Mouse (Mus musculus) left cerebral cortex, adult 11 months (tissue): Measurements from ENCODE around the gene Btbd19.

Experiments used
- DNase-seq: peaks from one replicate; pipeline ENCODE4 v3.0.0; 2022; ENCODE audit warnings: low spot score

The Btbd19 gene

DNA sequence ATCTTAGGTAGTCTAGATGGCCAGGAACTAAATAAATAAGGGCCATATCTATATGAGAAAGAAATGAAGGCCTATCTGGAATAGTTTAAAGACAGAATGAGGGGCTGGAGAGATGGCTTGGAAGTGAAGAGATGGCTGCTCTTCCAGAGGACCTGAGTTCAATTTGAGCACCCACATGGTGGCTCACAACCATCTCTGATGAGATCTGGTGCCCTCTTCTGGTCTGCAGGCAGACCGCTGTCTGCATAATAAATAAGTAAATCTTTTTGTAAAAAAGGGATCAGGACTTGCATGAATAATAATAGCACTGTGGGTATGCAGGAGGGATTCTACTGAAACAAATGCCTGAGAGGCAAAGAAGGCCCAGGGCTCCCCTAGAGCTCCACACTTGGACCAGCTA is 12.3 kb downstream of the Btbd19 start:
- no peak for DNase-seq

DNA sequence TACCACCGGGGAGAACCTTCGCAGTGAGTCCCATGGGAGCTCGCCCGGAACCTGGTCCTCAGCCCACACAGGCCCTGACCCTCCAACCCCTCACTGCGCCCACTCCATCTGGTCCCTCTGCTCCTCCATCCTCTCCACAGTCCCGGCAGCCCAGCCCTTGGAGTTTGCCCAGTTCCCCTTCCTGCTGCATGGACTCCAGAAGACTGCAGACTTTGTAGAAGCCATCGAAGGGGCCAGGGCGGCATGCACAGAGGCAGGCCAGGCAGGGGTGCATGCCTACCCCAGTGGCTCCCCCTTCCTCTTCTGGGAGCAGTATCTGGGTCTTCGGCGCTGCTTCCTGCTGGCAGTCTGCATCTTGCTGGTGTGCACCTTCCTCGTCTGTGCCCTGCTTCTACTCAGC is 14.5 kb downstream of the Btbd19 start:
- DNase-seq: no peak

DNA sequence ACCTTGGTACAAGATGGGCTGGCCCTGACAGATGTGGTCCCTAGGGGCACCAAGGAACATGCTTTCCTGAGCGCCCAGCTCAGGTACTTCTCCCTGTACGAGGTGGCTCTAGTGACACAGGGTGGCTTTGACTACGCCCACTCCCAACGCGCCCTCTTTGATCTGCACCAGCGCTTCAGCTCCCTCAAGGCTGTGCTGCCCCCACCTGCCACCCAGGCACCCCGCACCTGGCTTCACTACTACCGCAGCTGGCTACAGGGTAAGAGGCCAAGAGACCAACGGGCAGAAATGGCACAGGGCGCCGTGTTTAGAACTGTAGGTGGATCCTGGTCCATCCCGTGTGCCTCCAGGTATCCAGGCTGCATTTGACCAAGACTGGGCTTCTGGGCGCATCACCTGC is 15.3 kb downstream of the Btbd19 start:
- no peak for DNase-seq

DNA sequence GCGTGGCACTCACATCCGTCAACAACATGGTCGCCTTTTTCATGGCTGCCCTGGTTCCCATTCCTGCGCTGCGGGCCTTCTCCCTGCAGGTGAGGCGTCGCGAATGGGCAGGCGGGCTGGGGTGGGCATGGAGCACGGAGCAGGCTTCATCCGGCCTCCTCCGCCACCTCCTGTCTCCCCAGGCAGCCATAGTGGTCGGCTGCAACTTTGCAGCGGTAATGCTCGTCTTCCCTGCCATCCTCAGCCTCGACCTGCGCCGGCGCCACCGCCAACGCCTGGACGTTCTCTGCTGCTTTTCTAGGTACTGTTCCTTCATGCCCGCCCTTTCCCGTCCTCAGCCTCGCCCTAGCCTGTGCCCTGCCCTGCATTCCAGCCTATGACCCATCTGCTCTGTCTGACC is 16.2 kb downstream of the Btbd19 start:
- no peak for DNase-seq

DNA sequence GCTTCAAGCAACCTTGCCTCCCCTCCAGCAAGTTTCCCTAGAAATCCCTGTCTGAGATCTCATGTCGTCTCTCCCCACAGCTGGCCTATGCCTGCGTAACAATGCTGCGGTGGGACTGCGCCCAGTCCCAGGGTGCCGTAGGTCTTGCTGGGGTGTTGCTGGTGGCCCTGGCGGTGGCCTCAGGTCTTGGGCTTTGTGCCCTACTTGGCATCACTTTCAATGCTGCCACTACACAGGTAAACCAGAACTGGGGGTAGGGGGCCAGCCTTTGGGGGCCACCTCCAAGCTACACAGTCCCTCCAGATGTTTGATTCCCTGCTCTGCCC is 17.0 kb downstream of the Btbd19 start:
- DNase-seq: no peak

DNA sequence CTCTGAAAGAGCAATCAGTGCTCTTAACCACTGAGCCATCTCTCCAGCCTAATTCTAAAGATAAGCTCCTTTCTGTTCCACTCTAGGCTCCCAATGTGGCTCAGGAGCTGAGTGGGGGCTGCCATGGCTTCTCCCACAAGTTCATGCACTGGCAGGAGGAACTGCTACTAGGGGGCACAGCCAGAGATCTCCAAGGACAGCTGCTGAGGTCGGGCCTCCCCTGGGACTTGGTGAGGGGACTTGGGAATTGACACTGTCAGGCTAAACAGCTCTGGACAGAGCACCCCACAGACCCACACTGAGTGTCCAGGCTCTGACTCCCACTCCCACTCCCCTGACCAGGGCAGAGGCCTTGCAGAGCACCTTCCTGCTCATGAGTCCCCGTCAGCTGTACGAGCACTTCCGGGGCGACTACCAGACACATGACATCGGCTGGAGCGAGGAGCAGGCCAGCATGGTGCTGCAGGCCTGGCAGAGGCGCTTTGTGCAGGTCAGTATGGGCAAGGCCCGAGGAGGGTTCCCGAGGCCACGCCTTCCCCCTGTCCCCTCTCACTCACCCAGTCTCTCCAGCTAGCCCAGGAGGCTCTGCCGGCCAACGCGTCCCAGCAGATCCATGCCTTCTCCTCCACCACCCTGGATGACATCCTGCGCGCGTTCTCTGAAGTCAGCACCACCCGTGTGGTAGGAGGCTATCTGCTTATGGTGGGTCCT is 17.6 kb downstream of the Btbd19 start:
- DNase-seq: no peak

DNA sequence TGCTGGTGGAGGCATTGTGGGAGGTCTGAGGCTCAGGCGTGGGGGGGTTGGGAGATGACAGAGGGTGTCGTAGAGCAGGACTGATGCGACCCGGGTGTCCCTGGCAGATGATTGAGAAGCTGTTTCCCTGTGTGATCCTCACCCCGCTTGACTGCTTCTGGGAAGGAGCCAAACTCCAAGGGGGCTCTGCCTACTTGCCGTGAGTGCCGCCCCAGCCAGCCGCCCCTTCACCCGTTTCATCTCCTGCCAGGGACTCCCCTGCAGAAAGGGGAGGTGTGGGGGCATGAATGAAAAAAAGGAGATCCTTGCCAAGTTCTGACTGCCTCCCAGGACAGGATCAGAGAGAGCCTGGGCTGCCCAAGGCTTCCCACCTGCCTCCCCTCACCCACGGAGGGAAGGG is 20.4 kb downstream of the Btbd19 start:
- DNase-seq: no peak

DNA sequence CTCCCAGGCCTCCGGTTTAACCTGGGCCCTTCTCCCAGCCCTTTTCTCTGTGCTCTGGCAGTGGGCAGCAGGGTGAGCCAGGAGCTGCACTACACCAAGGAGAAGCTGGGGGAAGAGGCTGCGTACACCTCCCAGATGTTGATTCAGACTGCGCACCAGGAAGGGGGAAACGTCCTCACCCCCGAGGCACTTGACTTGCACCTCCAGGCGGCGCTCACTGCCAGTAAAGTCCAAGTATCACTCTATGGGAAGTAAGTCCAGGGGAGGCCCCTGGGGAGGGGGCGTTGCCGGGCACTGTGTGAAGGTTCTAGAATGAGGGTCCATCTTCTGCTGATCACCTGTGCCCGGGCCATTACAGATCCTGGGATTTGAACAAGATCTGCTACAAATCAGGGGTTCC is 20.9 kb downstream of the Btbd19 start:
- no peak for DNase-seq

DNA sequence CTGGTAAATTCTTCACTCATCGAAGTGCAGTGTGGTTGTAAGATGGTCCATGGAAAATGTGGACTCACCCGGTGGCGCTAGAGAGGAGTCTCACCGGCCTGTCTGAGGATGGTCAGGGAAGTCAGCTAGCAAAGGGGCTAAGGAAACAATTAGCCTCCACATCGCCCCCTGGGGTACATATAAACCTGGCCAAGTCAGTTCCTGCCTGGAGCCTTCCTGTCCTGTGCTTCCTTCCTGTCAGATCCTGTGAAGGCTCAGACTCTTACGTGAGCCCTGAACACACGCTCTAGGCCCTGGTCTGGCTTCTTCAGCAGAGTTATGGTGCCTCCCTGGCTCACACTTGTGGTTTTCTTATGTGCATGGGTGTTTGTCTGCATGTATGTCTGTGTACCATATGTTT is 24.3 kb downstream of the Btbd19 start:
- no peak for DNase-seq

DNA sequence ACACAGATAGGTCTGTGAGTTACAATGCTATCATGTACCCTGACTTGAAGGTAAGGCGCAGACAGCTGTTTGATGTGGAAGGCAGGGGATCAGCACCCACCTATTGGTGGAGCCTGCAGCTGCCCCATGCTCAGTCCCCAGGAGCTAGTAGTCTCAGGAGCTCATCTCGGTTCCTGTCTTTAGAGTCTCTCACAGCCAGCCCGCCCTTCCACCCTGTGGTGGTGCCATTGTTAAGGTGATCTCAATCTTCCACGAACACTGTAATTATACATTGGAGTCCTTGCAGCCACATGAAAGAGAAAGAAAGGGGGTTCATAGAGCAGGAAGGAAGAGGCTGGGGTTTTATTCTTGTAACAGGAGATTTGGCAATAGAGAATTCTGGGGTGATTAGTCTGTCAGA is 25.5 kb downstream of the Btbd19 start:
- DNase-seq: no peak

DNA sequence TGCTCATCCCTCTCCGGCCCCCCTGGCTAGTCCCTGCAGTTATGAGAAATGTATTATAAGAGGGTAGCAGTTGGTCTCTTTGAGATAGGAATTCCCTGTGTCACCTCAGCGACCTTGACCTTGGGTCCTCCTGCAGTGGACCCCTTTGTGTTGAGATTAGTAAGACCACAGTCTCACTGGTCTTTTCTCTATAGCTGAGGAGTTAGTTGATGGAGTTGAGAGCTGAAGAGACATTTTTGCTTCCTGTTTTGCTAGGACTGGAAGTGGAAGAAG is 26.8 kb downstream of the Btbd19 start:
- no peak for DNase-seq

DNA sequence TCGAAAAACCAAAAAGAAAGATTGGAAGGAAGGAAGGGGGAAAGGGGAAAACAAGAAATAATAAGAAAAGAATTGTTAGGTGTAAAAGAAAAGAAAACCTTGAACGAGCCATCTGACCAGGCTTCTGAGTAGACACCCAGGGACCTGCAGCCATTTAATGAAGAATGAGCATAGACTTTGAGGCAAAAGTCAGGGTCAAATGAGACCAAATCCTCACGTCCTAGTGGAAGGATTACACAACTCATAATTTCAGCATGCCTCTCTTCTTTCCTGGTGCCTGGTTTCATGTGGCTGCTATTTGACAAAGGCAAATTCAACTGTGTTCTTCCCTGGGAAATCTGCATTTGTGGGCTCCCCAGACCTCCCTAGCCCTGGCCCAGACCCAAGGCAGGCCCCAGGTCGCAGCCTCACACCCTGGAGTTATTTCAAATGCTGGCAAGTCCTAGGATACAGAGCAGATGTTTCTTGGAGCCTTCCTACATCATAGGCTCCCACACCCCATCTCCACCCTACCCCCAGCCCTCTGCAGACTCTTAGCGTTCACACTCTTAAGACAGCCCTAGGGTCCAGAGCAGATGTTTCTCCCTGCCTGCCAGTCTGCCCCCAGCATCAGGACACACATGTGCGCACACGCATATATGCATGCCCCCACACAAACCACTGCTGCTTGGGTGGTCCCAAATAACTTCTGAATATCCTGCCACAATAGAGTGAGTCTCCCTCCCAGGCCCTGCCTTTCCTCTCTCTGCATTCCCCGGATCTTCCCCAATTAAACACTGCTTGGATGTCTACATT is 27.4 kb downstream of the Btbd19 start:
- DNase-seq: no peak

DNA sequence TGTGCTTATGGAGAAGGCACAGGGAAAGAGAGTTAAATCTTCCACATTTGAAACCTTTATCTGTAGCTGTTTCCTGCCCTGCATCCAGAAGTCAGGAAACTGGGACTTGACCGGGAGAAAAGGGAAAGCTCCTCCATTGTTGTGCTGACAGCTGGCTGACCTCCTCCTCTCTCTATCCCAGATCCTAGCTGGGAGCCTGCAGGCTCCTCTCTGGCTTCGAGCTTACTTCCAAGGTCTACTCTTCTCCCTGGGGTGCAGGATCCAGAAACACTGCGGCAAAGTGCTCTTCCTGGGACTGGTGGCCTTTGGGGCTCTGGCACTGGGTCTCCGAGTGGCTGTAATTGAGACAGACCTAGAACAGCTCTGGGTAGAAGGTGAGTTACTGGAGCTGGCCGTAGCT is 28.9 kb downstream of the Btbd19 start:
- DNase-seq: no peak

DNA sequence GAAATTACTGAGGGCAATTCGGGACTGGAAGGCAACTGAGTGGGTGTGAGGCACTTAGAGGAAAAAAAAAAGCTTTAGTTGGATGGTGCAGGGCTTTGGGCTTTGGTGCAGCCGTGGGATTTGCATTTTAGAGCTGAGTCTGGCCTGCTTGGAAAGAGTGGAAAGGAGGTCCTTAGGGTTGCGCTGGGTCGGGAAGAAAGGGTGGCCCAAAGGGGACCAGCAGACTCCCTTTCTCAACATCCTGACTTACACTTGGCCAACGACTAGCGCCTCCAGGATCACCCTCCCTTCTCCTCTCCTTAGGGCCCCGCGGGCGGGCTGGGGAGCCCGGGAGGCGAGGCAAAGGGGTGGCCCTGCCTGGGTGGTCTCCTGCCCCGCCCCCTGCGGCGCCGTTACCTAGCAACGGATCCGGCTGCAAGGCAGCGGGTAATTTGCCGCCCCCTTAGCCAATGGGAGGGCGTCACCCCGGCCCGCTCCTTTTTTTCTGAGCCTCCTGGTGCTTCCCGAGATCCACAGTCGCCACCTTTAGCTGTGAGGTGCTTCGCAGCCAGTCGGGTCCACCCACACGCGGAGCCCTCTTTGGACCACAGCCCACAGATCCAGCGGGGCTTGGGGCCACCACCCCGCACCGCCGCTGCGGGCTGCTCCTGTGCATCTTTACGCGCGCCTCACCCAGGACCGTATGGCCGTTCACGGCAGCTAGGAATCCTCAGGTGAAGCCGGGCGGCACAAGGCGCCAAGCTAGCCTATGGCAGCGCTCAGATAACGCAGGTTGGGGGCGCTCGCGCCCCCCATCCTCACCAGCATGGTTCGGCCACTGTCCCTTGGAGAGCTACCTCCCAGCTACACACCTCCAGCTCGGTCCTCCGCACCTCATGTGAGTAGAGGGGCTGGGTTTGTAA is 29.7 kb downstream of the Btbd19 start, which contains the start of gene Ptch2:
Gene Ptch2, plus strand, starts transcription at position 525 of the 902 bp plus-strand sequence.
- peak; percentile 21 for DNase-seq

DNA sequence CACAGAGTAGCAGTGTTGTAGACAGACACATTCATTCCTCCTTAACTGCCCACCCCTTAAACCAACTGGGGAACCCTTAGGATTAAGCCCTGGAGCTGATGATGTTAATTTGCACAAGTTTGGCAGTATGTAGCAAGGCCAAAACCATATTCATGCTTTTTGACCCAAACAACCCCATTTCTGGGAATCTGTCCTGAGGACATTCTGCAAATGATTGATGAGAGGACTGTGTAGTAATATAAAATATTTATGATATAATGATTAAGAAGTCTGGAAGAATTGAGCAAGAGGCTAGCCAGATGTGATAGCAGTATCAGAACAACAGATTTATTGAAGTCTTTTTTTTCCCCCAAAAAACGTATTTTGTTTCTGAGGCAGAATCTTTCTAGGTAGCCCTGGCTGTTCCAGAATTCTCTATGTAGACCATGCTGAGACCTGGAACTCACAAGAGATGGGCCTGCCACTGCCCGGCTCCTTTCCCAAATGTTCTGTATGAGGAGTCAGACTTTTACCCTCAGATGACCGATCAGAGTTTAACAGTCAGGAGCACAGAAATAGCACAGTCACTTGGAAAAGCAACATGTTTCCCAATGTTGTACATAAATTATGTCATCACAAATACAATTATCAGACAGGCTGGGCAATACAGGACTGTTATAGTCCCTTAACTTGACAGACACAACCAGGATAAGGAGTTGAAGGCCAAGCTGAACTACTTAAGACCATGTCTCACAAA is 30.7 kb downstream of the Btbd19 start:
- DNase-seq: no peak

DNA sequence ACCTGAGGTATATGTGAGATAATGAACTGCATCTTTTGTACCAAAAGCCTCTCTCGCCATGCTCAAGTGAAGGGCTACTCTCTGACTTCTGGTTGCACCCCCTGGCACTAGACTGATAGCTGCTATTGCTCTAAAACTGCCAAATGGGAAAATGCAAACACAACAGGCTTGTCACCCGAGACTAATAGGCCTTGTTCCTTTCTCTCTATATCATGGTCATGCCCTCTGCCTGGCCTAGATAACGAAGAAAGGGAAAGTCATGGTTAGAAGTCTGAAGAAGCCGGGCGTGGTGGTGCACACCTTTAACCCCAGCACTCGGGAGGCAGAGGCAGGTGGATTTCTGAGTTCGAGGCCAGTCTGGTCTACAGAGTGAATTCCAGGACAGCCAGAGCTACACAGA is 34.9 kb downstream of the Btbd19 start:
- DNase-seq: no peak

DNA sequence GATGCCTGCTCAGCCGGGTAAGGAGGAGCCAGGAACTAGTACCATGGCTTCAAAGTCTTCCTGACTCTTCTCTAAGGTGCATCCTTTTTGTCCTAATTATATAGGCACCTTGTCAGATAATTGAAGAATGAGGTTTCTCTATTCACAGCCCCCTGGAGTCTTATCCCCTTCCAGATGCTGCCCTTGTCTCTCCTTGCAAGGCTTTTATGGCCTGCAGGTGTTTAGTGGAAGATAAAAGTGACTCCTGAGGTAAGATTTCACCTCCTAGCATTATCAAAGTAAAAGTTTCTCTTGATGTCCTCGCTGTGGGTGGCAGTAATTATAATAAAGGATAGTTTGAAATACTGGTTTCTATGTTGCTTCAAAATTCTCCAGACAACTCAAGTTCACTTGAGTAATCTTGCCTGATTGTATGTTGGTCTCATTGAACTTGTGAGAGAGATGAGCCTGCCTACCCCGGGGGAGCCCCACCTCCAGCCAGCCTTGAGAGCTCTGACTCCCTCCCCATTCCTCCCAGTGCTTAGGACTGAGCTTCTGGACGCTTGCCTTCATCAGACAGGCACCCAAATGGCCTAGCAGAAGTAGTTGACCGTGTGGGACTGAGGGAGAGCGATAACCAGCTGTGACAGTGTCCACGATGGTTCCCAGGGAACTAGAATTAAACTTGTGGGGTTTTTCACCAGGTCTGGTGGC is 37.4 kb downstream of the Btbd19 start:
- no peak for DNase-seq

DNA sequence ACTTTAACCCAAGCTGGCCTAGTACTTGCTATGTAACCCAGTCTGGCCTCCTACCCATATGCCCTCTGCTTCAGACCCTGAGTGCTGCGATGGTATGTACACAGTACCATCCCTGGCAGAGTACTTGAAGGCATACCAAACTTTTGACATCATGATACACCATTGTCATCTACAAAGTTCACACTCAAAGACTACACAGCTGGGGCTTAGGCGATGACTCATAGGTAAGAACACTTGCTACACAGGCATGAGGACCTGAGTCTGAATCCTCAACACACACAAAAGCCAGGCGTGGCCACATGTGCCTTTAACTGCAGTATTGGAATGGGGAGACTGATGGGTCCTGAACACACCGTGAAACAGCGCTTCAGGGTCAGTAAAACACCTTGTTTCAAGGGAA is 54.3 kb downstream of the Btbd19 start:
- no peak for DNase-seq

DNA sequence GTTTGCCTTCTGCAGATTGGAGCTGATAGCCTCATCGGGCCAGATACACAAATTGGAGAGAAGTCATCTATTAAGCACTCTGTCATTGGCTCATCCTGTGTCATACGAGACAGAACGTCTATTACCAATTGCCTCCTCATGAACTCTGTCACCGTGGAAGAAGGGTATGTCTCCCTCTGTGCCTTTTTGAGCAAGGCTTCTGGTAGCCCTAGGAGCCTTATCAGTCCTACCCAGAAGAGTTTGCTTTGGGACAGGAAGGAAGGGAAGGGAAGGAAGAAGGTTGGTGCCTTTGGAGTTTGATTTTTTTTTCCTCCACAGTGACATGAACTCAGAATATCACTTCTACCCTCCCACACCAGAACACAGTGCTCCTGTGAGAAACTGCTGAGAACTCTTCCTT is 54.9 kb downstream of the Btbd19 start:
- DNase-seq: no peak

DNA sequence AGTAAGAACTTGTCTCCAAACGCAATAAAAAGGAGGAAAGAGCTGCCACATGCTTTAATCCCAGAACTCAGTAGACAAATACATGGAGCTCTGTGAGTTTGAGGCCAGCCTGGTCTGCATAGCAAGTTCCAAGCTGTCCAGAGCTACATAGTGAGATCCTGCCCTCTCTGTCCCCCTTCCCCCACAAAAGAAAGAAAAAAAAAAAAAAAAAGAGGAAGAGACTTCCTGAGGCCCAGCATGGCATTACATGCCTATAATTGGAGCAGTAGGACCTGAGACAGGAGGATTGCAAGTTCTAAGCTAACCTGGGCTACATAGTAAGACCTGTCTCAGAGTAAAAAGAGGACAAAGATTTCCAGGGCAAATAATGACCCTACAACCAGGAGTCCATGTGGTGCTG is 55.9 kb downstream of the Btbd19 start:
- DNase-seq: no peak
